Mouse (Mus musculus) heart, embryonic 12.5 days (tissue): Measurements from ENCODE around the gene Dnah3. TPM values are rescaled to one million over a fixed set of nuclear protein-coding genes. Genes with fewer than 3 reads are reported as not detected.

Experiments
- ATAC-seq: fragments of 200-750 bp; cut with Nextera tagmentation; 2 replicates; pipeline ENCODE4 v1.8.0; 2017; ENCODE audit warnings: moderate TSS enrichment, moderate library complexity; ENCODE audit not compliant: insufficient number of reproducible peaks, low FRiP score
- H3K27ac ChIP-seq: fragments of 300-500 bp; sonication (generic); 2 replicates; pipeline ENCODE4 v1.5.1; 2016; ENCODE audit warnings: mild to moderate bottlenecking, moderate library complexity; ENCODE audit not compliant: poor library complexity, severe bottlenecking
- H3K27me3 ChIP-seq: fragments of 300-500 bp; sonication (generic); replicated peaks from 2 replicates; pipeline ENCODE4 v1.6.1; 2016; ENCODE audit warnings: mild to moderate bottlenecking, moderate library complexity
- H3K36me3 ChIP-seq: fragments of 300-500 bp; sonication (generic); 2 replicates; pipeline ENCODE4 v1.6.1; 2016; ENCODE audit warnings: mild to moderate bottlenecking, moderate library complexity
- H3K4me1 ChIP-seq: fragments of 300-500 bp; sonication (generic); replicated peaks from 2 replicates; pipeline ENCODE4 v1.6.1; 2016; ENCODE audit warnings: mild to moderate bottlenecking
- H3K4me2 ChIP-seq: fragments of 300-500 bp; sonication (generic); 2 replicates; pipeline ENCODE4 v1.6.1; 2016; ENCODE audit warnings: mild to moderate bottlenecking, moderate library complexity
- H3K4me3 ChIP-seq: fragments of 300-500 bp; sonication (generic); 2 replicates; pipeline ENCODE4 v1.5.1; 2016; ENCODE audit warnings: mild to moderate bottlenecking
- H3K9ac ChIP-seq: fragments of 300-500 bp; sonication (generic); 2 replicates; pipeline ENCODE4 v1.6.1; 2016; ENCODE audit warnings: mild to moderate bottlenecking, moderate library complexity
- H3K9me3 ChIP-seq: fragments of 300-500 bp; sonication (generic); replicated peaks from 2 replicates; pipeline ENCODE4 v1.6.1; 2016; ENCODE audit warnings: mild to moderate bottlenecking, moderate library complexity
- WGBS: fragments of 180-500 bp; shearing (Covaris S2); methylation state at CpG from one replicate; pipeline ENCODE4 v1.1.7; 2016; 5-methylcytosine and 5-hydroxymethylcytosine counted together
- polyA plus RNA-seq: library from polyadenylated mRNA; unstranded; fragments of >200 nt; fragmentation: Nextera tagmentation; extraction: Ambion mirVana; gene quantifications from 2 replicates; pipeline ENCODE4 v1.2.1, GENCODE M21; 2016

Dnah3 gene
- polyA plus RNA-seq, 1 experiment from 2014 or later, result not detected

- WGBS, result 85% methylated on average over 8 of the region's 8 CpGs
- ATAC-seq, result no peak
- Histone ChIP-seq H3K9me3 (no peaks in the 10 kb centered on the region), H3K4me1 (peaks cover 14% of the 10 kb centered on the region; the same call in 1 of the 2 replicates), H3K27me3 (no peaks in the 10 kb centered on the region), H3K27ac (no peak overlapping the region), H3K4me3 (no peak overlapping the region), H3K36me3 (no peaks in the 10 kb centered on the region), H3K9ac (no peak overlapping the region), H3K4me2 (no peak overlapping the region)
These were observed 197.5 kb downstream of the Dnah3 start for GRCm38 (mm10) chr7:119897521-119898109.

- Histone ChIP-seq H3K4me3 (peak within 1 kb of the TSS; percentile 86), H3K27ac (peak within 1 kb of the TSS; percentile 97), H3K9ac (peak within 1 kb of the TSS; percentile 94), H3K4me1 (peaks cover 14% of the 10 kb centered on the region; the same call in 1 of the 2 replicates), H3K4me2 (peak within 1 kb of the TSS; percentile 87), H3K27me3 (no peaks in the 10 kb centered on the region), H3K36me3 (no peaks in the 10 kb centered on the region), H3K9me3 (no peaks in the 10 kb centered on the region)
- ATAC-seq, result peak; percentile 99
- WGBS, result under 1% methylated on average over 63 of the region's 63 CpGs
These were observed 199.2 kb downstream of the Dnah3 start, which contains the start of the genes Lyrm1 and Dcun1d3 for GRCm38 (mm10) chr7:119895639-119896512. Gene Lyrm1, plus strand, starts transcription at chr7:119895861. Gene Dcun1d3, minus strand, starts transcription at chr7:119896298.

- H3K4me2 ChIP-seq, result peak overlapping the region; percentile 87
- no peaks in the 10 kb centered on the region for H3K27me3 ChIP-seq
- H3K36me3 ChIP-seq, result no peaks in the 10 kb centered on the region
- 1% methylated on average over 15 of the region's 15 CpGs for WGBS
- H3K9me3 ChIP-seq, result no peaks in the 10 kb centered on the region
- H3K4me1 ChIP-seq, result peaks cover 14% of the 10 kb centered on the region; the same call in 1 of the 2 replicates
- H3K27ac ChIP-seq, result peak overlapping the region; percentile 97
- ATAC-seq, result peak; percentile 40
- H3K4me3 ChIP-seq, result peak overlapping the region; percentile 86
- H3K9ac ChIP-seq, result peak overlapping the region; percentile 94
These were observed 200.1 kb downstream of the Dnah3 start for GRCm38 (mm10) chr7:119894818-119895544.

GRCm38 (mm10) chr7:119892742-119893141, 202.3 kb downstream of the Dnah3 start:
- Histone ChIP-seq H3K9me3 (no peaks in the 10 kb centered on the region), H3K27me3 (no peaks in the 10 kb centered on the region), H3K4me1 (peaks cover 13% of the 10 kb centered on the region; the same call in 1 of the 2 replicates), H3K9ac (no peak overlapping the region), H3K36me3 (no peaks in the 10 kb centered on the region), H3K4me2 (no peak overlapping the region), H3K27ac (no peak overlapping the region), H3K4me3 (no peak overlapping the region)
- no peak for ATAC-seq
- 81% methylated on average over 4 of the region's 4 CpGs for WGBS

GRCm38 (mm10) chr7:119892198-119892597, 202.9 kb downstream of the Dnah3 start:
- no peak for ATAC-seq
- no peaks in the 10 kb centered on the region for H3K27me3 ChIP-seq
- H3K4me1 ChIP-seq, result peaks cover 14% of the 10 kb centered on the region; the same call in 1 of the 2 replicates
- H3K9ac ChIP-seq, result no peak overlapping the region
- no peak overlapping the region for H3K4me3 ChIP-seq
- H3K4me2 ChIP-seq, result no peak overlapping the region
- H3K9me3 ChIP-seq, result no peaks in the 10 kb centered on the region
- no peak overlapping the region for H3K27ac ChIP-seq
- H3K36me3 ChIP-seq, result no peaks in the 10 kb centered on the region
- 92% methylated on average over 1 of the region's 1 CpGs for WGBS

GRCm38 (mm10) chr7:119887887-119888286, 207.2 kb downstream of the Dnah3 start:
- H3K4me3 ChIP-seq, result no peak overlapping the region
- no peaks in the 10 kb centered on the region for H3K27me3 ChIP-seq
- peaks cover 5% of the 10 kb centered on the region; the same call in 1 of the 2 replicates for H3K36me3 ChIP-seq
- 75% methylated on average over 4 of the region's 4 CpGs for WGBS
- H3K27ac ChIP-seq, result no peak overlapping the region
- H3K9me3 ChIP-seq, result no peaks in the 10 kb centered on the region
- H3K4me1 ChIP-seq, result peaks cover 2% of the 10 kb centered on the region; the same call in 1 of the 2 replicates
- H3K9ac ChIP-seq, result no peak overlapping the region
- no peak overlapping the region for H3K4me2 ChIP-seq
- ATAC-seq, result no peak

- no peaks in the 10 kb centered on the region for H3K27me3 ChIP-seq
- peaks cover 7% of the 10 kb centered on the region for H3K36me3 ChIP-seq
- ATAC-seq, result no peak
- H3K27ac ChIP-seq, result no peak overlapping the region
- no peak overlapping the region for H3K4me3 ChIP-seq
- H3K9me3 ChIP-seq, result no peaks in the 10 kb centered on the region
- H3K4me2 ChIP-seq, result no peak overlapping the region
- 81% methylated on average over 2 of the region's 2 CpGs for WGBS
- H3K4me1 ChIP-seq, result peaks cover 2% of the 10 kb centered on the region; the same call in 1 of the 2 replicates
- no peak overlapping the region for H3K9ac ChIP-seq
These were observed 213.9 kb downstream of the Dnah3 start for GRCm38 (mm10) chr7:119881229-119881628.

- Histone ChIP-seq H3K9me3 (no peaks in the 10 kb centered on the region), H3K27me3 (no peaks in the 10 kb centered on the region), H3K9ac (no peak overlapping the region), H3K36me3 (peaks cover 7% of the 10 kb centered on the region), H3K4me3 (no peak overlapping the region), H3K4me1 (peaks cover 7% of the 10 kb centered on the region), H3K4me2 (no peak overlapping the region), H3K27ac (no peak overlapping the region)
- ATAC-seq, result no peak
- 88% methylated on average over 5 of the region's 5 CpGs for WGBS
These were observed 214.7 kb downstream of the Dnah3 start for GRCm38 (mm10) chr7:119880345-119880744.

GRCm38 (mm10) chr7:119879171-119879570, 215.9 kb downstream of the Dnah3 start:
- H3K27ac ChIP-seq, result no peak overlapping the region
- H3K4me3 ChIP-seq, result no peak overlapping the region
- no peaks in the 10 kb centered on the region for H3K9me3 ChIP-seq
- 91% methylated on average over 4 of the region's 4 CpGs for WGBS
- no peak overlapping the region for H3K9ac ChIP-seq
- ATAC-seq, result no peak
- peaks cover 7% of the 10 kb centered on the region for H3K4me1 ChIP-seq
- no peaks in the 10 kb centered on the region for H3K27me3 ChIP-seq
- H3K36me3 ChIP-seq, result peaks cover 7% of the 10 kb centered on the region
- H3K4me2 ChIP-seq, result no peak overlapping the region

GRCm38 (mm10) chr7:119875776-119876440, 219.2 kb downstream of the Dnah3 start:
- Histone ChIP-seq H3K4me2 (no peak overlapping the region), H3K9me3 (no peaks in the 10 kb centered on the region), H3K36me3 (peaks cover 7% of the 10 kb centered on the region), H3K4me1 (peaks cover 5% of the 10 kb centered on the region; the same call in 1 of the 2 replicates), H3K4me3 (no peak overlapping the region), H3K27ac (no peak overlapping the region), H3K9ac (no peak overlapping the region), H3K27me3 (no peaks in the 10 kb centered on the region)
- ATAC-seq, result no peak
- WGBS, result 49% methylated on average over 3 of the region's 3 CpGs
